In genomic region chr6:119404854-119405253, GRCm38 (mm10) we compare ENCODE assay signal across 23 mouse cellular contexts.
"Had no signal": no experiment of that assay in that cellular context is flagged by ENCODE, and none has a peak within 500 bp of the region (broad histone marks: within the 10 kb centered on the region; RNA-seq: fewer than 3 reads in every experiment).

No protein-coding gene starts in this region.

- DNase-seq: kidney, adult 11 months; kidney, postnatal 10 days; kidney, postnatal 4 days; layer of hippocampus, adult 9-11 months; liver, embryonic 13.5 days; lung, adult 18-20 months; lung, postnatal 10 days; lung, postnatal 36 days; retina, postnatal 1 day; right cerebral cortex, postnatal 25 days; thymus, adult 2 months; thymus, postnatal 25 days had no signal

- H3K27ac ChIP-seq: limb, embryonic 10.5 days; limb, embryonic 13.5 days; liver, embryonic 13.5 days; lung, embryonic 15.5 days; midbrain, embryonic 10.5 days; midbrain, embryonic 13.5 days; neural tube, embryonic 13.5 days; stomach, postnatal 0 days had no signal

- H3K4me3 ChIP-seq: limb, embryonic 10.5 days; limb, embryonic 13.5 days; liver, embryonic 13.5 days; lung, embryonic 15.5 days; megakaryocyte, embryonic 14.5 days; midbrain, embryonic 10.5 days; midbrain, embryonic 13.5 days; myocyte; neural tube, embryonic 13.5 days had no signal

- H3K9ac ChIP-seq: limb, embryonic 13.5 days; liver, embryonic 13.5 days; lung, embryonic 15.5 days; midbrain, embryonic 13.5 days; neural tube, embryonic 13.5 days had no signal

- H3K36me3 ChIP-seq: limb, embryonic 10.5 days; limb, embryonic 13.5 days; liver, embryonic 13.5 days; lung, embryonic 15.5 days; midbrain, embryonic 10.5 days; midbrain, embryonic 13.5 days; neural tube, embryonic 13.5 days had no signal

- H3K9me3 ChIP-seq: limb, embryonic 10.5 days; limb, embryonic 13.5 days; liver, embryonic 13.5 days; lung, embryonic 15.5 days; megakaryocyte, embryonic 14.5 days; midbrain, embryonic 10.5 days; midbrain, embryonic 13.5 days; neural tube, embryonic 13.5 days had no signal

- H3K4me1 ChIP-seq: limb, embryonic 10.5 days; midbrain, embryonic 13.5 days; neural tube, embryonic 13.5 days had no signal

- H3K4me2 ChIP-seq: limb, embryonic 13.5 days; liver, embryonic 13.5 days; lung, embryonic 15.5 days; midbrain, embryonic 13.5 days; neural tube, embryonic 13.5 days had no signal

- H3K27me3 ChIP-seq: limb, embryonic 13.5 days; liver, embryonic 13.5 days; lung, embryonic 15.5 days; midbrain, embryonic 13.5 days; neural tube, embryonic 13.5 days had no signal

- ATAC-seq: hindbrain, embryonic 16.5 days; midbrain, embryonic 13.5 days; midbrain, embryonic 16.5 days had no signal
